Mouse (Mus musculus): ENCODE results near the gene Gm2001. TPM values are rescaled to one million over a fixed set of nuclear protein-coding genes. Genes with fewer than 3 reads are reported as not detected.
"Not testable (repeated sequence)": the region's sequence is repeated elsewhere in the genome, so short reads cannot be mapped to it uniquely, and the experiment has no call there.

Gm2001 gene
- polyA plus RNA-seq, 1 experiment from 2014 or later: not detected

DNA sequence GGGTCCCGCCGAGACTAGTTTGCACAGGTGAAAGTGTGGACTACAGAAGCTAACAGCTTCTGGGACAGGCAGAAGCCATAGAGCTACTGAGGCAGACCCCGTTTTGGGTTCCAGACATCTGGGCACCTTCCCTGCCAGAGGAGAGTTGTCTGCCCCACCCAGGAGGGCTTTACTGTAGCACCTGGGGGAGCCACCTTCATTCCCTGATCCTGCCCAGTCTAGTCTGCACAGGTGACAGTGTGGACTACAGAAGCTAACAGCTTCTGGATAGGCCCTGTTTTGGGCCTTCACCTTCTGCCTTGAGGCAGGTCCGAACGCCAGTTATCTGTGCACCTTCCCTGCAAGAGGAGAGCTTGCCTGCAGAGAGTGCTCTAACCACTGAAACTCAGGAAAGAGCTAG, 44.2 kb downstream of the Gm2001 start:
- not testable (repeated sequence) for H3K4me3 ChIP-seq (ENCODE audit: low read depth, low read length); DNase-seq (ENCODE audit: low spot score); ATAC-seq (replicated peaks; ENCODE audit: low FRiP score); H3K9ac ChIP-seq (ENCODE audit: low read length); H3K4me2 ChIP-seq (ENCODE audit: low read depth, low read length, severe bottlenecking); H3K9me3 ChIP-seq (ENCODE audit: control insufficient read depth, low read length); H3K27ac ChIP-seq (ENCODE audit: low read depth, low read length); H3K27me3 ChIP-seq (ENCODE audit: control insufficient read depth, insufficient read depth, low read length); H3K36me3 ChIP-seq (ENCODE audit: control insufficient read depth, insufficient read depth, low read length); H3K4me1 ChIP-seq (replicated peaks; ENCODE audit: control insufficient read depth, insufficient read depth, low read length)
- WGBS: 95% methylated on average over 5 of the region's 5 CpGs

DNA sequence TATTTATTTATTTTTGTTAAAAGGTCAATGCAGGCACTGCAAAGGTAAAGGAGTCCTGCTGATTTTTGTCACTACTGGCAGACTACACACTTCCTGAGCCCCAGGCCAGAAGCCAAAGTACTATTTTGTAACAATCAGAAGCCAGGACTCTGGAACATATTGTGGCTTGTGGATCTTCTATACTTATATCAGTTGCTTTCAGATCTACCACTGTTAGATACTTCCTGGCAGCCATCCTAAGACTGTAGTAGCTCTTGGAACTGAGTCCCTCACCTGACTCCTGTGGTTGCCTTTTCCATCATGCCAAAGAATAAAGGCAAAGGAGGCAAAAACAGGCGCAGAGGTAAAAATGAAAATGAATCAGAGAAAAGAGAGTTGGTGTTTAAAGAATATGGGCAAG, 46.9 kb downstream of the Gm2001 start, which contains the start of gene Gm21936:
Gene Gm21936 (plus strand): TSS at position 301 of the 400 bp plus-strand sequence.
- not testable (repeated sequence) for H3K36me3 ChIP-seq (ENCODE audit: control insufficient read depth, insufficient read depth, low read length); H3K9me3 ChIP-seq (ENCODE audit: control insufficient read depth, low read length); DNase-seq (ENCODE audit: low spot score); H3K27ac ChIP-seq (ENCODE audit: low read depth, low read length); H3K9ac ChIP-seq (ENCODE audit: low read length); H3K4me2 ChIP-seq (ENCODE audit: low read depth, low read length, severe bottlenecking); ATAC-seq (replicated peaks; ENCODE audit: low FRiP score); H3K27me3 ChIP-seq (ENCODE audit: control insufficient read depth, insufficient read depth, low read length); H3K4me1 ChIP-seq (replicated peaks; ENCODE audit: control insufficient read depth, insufficient read depth, low read length); H3K4me3 ChIP-seq (ENCODE audit: low read depth, low read length)
- WGBS: 88% methylated on average over 1 of the region's 1 CpGs

Other genes starting within 250 kb of the Gm2001 start
- gene Oog1, start 239.7 kb downstream of the Gm2001 start, polyA plus RNA-seq (2014; fragmentation: Nextera tagmentation; extraction: Ambion mirVana): not detected in 2 replicates
- not detected in 2 replicates for gene Gm4027, start 223.5 kb downstream of the Gm2001 start, polyA plus RNA-seq (2014; fragmentation: Nextera tagmentation; extraction: Ambion mirVana)
- not detected in 2 replicates for gene Gm16381, start 197.7 kb downstream of the Gm2001 start, polyA plus RNA-seq (2014; fragmentation: Nextera tagmentation; extraction: Ambion mirVana)
- gene Gm21319, start 66.6 kb downstream of the Gm2001 start, polyA plus RNA-seq (2014; fragmentation: Nextera tagmentation; extraction: Ambion mirVana): not detected in 2 replicates
- gene Gm21936, start 46.8 kb downstream of the Gm2001 start, polyA plus RNA-seq (2014; fragmentation: Nextera tagmentation; extraction: Ambion mirVana): not detected in 2 replicates
- not detected in 2 replicates for gene BB287469, start 25.8 kb downstream of the Gm2001 start, polyA plus RNA-seq (2014; fragmentation: Nextera tagmentation; extraction: Ambion mirVana)
- not detected in 2 replicates for gene Gm2016, start 31.7 kb upstream of the Gm2001 start, polyA plus RNA-seq (2014; fragmentation: Nextera tagmentation; extraction: Ambion mirVana)
- gene Gm2022, start 53.0 kb upstream of the Gm2001 start, polyA plus RNA-seq (2014; fragmentation: Nextera tagmentation; extraction: Ambion mirVana): not detected in 2 replicates
- not detected in 2 replicates for gene Gm2035, start 77.5 kb upstream of the Gm2001 start, polyA plus RNA-seq (2014; fragmentation: Nextera tagmentation; extraction: Ambion mirVana)
- not detected in 2 replicates for gene Gm2042, start 111.7 kb upstream of the Gm2001 start, polyA plus RNA-seq (2014; fragmentation: Nextera tagmentation; extraction: Ambion mirVana)
- gene Gm2075, start 169.5 kb upstream of the Gm2001 start, polyA plus RNA-seq (2014; fragmentation: Nextera tagmentation; extraction: Ambion mirVana): not detected in 2 replicates
- not detected in 2 replicates for gene Gm6803, start 176.4 kb upstream of the Gm2001 start, polyA plus RNA-seq (2014; fragmentation: Nextera tagmentation; extraction: Ambion mirVana)
- gene Gm2056, start 184.7 kb upstream of the Gm2001 start, polyA plus RNA-seq (2014; fragmentation: Nextera tagmentation; extraction: Ambion mirVana): not detected in 2 replicates
- gene Gm16368, start 241.4 kb upstream of the Gm2001 start, polyA plus RNA-seq (2014; fragmentation: Nextera tagmentation; extraction: Ambion mirVana): not detected in 2 replicates